Mouse (Mus musculus): ENCODE results near the gene Defb21. TPM values are rescaled to one million over a fixed set of nuclear protein-coding genes. Genes with fewer than 3 reads are reported as not detected.

The Defb21 gene
- total and polyA plus RNA-seq, 2 experiments from 2014 or later = not detected

DNA sequence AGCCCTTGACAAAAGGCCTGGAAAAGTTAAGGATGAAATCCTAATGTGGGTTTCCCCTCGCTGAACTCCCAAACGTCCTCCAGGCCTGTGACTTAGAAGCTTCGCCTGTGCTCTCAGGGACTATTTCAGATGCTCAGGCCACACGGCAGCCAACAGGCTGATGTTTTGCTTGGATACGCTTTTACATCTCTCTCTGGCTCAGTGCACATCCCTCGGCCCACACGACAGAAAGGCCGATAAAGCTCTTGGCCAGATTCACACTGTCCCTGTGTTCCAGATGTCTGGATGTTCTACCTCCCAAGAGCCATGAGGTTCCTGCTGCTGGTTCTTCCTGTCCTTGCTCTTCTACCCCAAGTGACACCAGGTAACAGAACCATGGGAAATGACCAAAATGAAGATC, 940 bp downstream of the Defb21 start:
- Histone ChIP-seq H3K4me3 (ENCODE audit: low read depth, low read length) (no peak overlapping the region), H3K4me2 (ENCODE audit: low read depth, low read length, poor library complexity, severe bottlenecking) (no peak overlapping the region), H3K27me3 (ENCODE audit: insufficient read depth, low read length) (no peaks in the 10 kb centered on the region), H3K36me3 (ENCODE audit: insufficient read depth, low read length) (no peaks in the 10 kb centered on the region), H3K4me1 (ENCODE audit: insufficient read depth, low read length) (no peaks in the 10 kb centered on the region), H3K27ac (ENCODE audit: low read depth, low read length) (no peak overlapping the region), H3K9ac (replicated peaks; ENCODE audit: low read length, poor library complexity, severe bottlenecking) (no peak overlapping the region), H3K9me3 (ENCODE audit: low read length) (no peaks in the 10 kb centered on the region)
- DNase-seq (ENCODE audit: low spot score) (no peak), ATAC-seq (ENCODE audit: low FRiP score) (no peak)
- WGBS = 88% methylated on average over 8 of the region's 8 CpGs
- no peak for TF ChIP-seq CTCF (IDR thresholded peaks at IDR 0.05)

DNA sequence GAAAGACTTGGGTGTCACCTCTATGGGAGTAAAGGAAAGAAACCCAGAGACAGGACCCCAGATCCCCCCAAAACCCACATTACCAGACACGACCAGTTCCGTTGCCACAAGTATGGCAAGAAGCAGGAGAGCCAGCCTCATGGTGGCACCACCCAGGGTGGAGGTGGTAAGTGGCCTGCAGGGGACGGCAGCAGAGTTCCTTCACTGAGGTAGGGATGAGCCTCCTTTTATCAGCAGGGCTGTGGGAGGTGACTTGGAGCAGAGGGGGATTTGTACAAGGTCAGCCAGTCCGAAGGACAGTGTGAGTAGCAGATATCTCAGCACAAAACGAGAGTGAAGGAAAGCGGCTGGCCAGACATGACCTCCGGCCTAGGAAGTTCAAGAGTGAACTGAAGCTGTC, 7.6 kb downstream of the Defb21 start, which contains the start of gene Defb19:
Gene Defb19, minus strand, starts transcription at position 206 of the 400 bp plus-strand sequence.
- DNase-seq (ENCODE audit: low spot score) (no peak), ATAC-seq (ENCODE audit: low FRiP score) (no peak)
- H3K9ac ChIP-seq (replicated peaks; ENCODE audit: low read length, poor library complexity, severe bottlenecking) = no peak within 1 kb of the TSS
- no peaks in the 10 kb centered on the region for H3K36me3 ChIP-seq (ENCODE audit: insufficient read depth, low read length)
- H3K9me3 ChIP-seq (ENCODE audit: low read length) = no peaks in the 10 kb centered on the region
- no peaks in the 10 kb centered on the region for H3K4me1 ChIP-seq (ENCODE audit: insufficient read depth, low read length)
- no peak within 1 kb of the TSS for H3K4me2 ChIP-seq (ENCODE audit: low read depth, low read length, poor library complexity, severe bottlenecking)
- H3K27me3 ChIP-seq (ENCODE audit: insufficient read depth, low read length) = no peaks in the 10 kb centered on the region
- WGBS = 74% methylated on average over 7 of the region's 7 CpGs
- no peak within 1 kb of the TSS for H3K4me3 ChIP-seq (ENCODE audit: low read depth, low read length)
- TF ChIP-seq CTCF (IDR thresholded peaks at IDR 0.05) = no peak
- H3K27ac ChIP-seq (ENCODE audit: low read depth, low read length) = no peak within 1 kb of the TSS

DNA sequence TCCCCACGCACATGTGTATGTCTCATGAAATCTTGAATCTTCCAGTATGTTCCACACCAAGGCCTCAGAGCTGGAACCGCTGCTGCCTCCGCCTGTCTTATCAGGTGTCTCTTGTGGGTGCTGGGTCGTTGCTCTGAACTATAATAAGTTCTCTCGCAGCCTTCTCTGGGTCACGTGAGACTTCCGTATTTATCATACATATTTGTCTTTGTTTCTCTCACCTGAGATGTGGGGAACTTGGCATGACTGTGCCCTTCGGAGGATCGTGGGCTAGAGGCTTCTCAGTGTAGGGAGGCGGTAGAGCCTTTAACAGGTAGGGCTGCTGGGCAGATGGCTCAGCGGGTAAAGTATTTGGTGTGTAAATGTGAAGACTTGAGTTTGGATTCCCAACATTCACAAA, 8.1 kb downstream of the Defb21 start:
- Histone ChIP-seq H3K9me3 (ENCODE audit: low read length) (no peaks in the 10 kb centered on the region), H3K9ac (replicated peaks; ENCODE audit: low read length, poor library complexity, severe bottlenecking) (no peak overlapping the region), H3K27me3 (ENCODE audit: insufficient read depth, low read length) (no peaks in the 10 kb centered on the region), H3K4me3 (ENCODE audit: low read depth, low read length) (no peak overlapping the region), H3K4me2 (ENCODE audit: low read depth, low read length, poor library complexity, severe bottlenecking) (no peak overlapping the region), H3K36me3 (ENCODE audit: insufficient read depth, low read length) (no peaks in the 10 kb centered on the region), H3K4me1 (ENCODE audit: insufficient read depth, low read length) (no peaks in the 10 kb centered on the region), H3K27ac (ENCODE audit: low read depth, low read length) (no peak overlapping the region)
- WGBS = 90% methylated on average over 11 of the region's 11 CpGs
- no peak for TF ChIP-seq CTCF (IDR thresholded peaks at IDR 0.05)
- no peak for ATAC-seq (ENCODE audit: low FRiP score)
- no peak for DNase-seq (ENCODE audit: low spot score)

DNA sequence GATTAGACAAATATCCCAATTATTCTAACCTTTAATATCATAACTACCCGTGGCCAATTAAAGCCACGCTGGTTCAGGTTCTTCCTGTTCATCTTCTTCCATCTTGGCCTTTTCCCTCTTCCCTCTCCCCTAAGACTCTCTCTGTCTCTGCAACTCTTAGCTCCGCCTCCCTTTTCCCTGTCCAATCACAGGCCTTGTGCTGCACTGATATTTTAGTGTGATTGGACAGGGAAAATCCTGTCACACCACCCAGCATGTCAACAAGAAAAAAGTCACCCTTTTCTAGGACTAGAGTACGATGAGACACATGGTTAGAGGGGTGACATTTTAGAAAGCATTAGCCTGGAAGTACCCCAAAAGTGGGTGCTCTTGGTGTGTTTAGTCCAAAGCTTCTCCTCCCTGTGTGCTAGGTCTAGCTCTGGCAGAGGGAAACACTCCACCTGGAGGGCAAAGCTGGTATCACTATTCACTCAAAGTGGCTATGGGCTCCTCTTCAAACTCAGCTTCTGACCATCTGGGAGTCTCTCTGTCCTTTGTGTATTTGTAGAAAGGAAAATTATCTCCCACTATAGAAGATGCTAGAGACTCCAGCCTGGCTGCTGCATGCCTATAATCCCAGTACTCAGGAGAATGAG, 14.5 kb downstream of the Defb21 start:
- WGBS = 72% methylated on average over 4 of the region's 4 CpGs
- ATAC-seq (ENCODE audit: low FRiP score) = no peak
- no peaks in the 10 kb centered on the region for H3K4me1 ChIP-seq (ENCODE audit: insufficient read depth, low read length)

DNA sequence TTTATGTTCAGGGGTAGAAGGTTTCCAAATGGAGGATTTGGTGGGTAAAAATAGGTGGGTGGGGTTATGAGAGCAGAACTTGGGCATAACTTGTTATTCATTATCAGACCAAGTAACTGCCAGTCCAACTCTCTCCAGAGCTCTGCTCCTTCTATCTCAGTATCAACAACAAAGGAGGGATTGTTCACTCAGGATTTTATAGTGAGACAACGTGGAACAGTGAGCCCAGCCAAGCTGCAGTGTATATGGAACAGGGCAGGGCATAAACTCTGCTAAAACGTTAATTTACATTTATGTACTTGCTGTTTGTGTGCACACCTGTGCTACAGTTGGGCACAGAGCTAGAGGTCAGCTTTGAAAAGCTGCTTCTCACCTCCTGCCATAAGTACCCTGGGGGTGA, 15.9 kb downstream of the Defb21 start:
- WGBS = 40% methylated on average over 2 of the region's 2 CpGs
- H3K4me1 ChIP-seq (ENCODE audit: insufficient read depth, low read length) = no peaks in the 10 kb centered on the region
- no peak overlapping the region for H3K27ac ChIP-seq (ENCODE audit: low read depth, low read length)
- ATAC-seq (ENCODE audit: low FRiP score) (no peak), DNase-seq (ENCODE audit: low spot score) (no peak)
- no peaks in the 10 kb centered on the region for H3K27me3 ChIP-seq (ENCODE audit: insufficient read depth, low read length)
- H3K9ac ChIP-seq (replicated peaks; ENCODE audit: low read length, poor library complexity, severe bottlenecking) = no peak overlapping the region
- no peaks in the 10 kb centered on the region for H3K9me3 ChIP-seq (ENCODE audit: low read length)
- TF ChIP-seq CTCF (IDR thresholded peaks at IDR 0.05) = no peak
- no peaks in the 10 kb centered on the region for H3K36me3 ChIP-seq (ENCODE audit: insufficient read depth, low read length)
- H3K4me3 ChIP-seq (ENCODE audit: low read depth, low read length) = no peak overlapping the region
- no peak overlapping the region for H3K4me2 ChIP-seq (ENCODE audit: low read depth, low read length, poor library complexity, severe bottlenecking)

More for the DNA sequence above, 14.5 kb downstream of the Defb21 start:
- DNase-seq (ENCODE audit: low spot score) = no peak
- Histone ChIP-seq H3K9me3 (ENCODE audit: low read length) (no peaks in the 10 kb centered on the region), H3K27ac (ENCODE audit: low read depth, low read length) (no peak overlapping the region), H3K36me3 (ENCODE audit: insufficient read depth, low read length) (no peaks in the 10 kb centered on the region), H3K4me2 (ENCODE audit: low read depth, low read length, poor library complexity, severe bottlenecking) (no peak overlapping the region), H3K27me3 (ENCODE audit: insufficient read depth, low read length) (no peaks in the 10 kb centered on the region), H3K4me3 (ENCODE audit: low read depth, low read length) (no peak overlapping the region), H3K9ac (replicated peaks; ENCODE audit: low read length, poor library complexity, severe bottlenecking) (no peak overlapping the region)
- TF ChIP-seq CTCF (IDR thresholded peaks at IDR 0.05) = peak; percentile 44

DNA sequence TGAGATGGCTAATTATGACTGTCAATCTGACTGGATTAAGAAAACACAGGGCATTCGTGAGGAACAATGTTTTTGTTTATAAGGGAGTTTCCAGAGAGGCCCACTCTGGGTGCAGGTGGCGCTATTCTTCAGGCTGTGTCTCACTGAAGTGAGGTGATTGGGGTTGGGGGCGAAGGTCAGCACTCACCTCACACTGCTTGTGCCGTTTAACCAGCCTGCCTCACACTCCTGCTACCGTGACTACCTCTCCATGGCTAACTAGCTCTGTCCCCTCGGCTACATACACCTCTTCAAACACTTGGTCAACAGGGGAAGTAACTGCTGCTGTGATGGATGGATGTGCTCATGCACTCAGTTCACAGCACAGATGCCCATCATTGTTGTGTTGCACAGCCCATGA, 16.5 kb downstream of the Defb21 start:
- no peaks in the 10 kb centered on the region for H3K4me1 ChIP-seq (ENCODE audit: insufficient read depth, low read length)
- ATAC-seq (ENCODE audit: low FRiP score) = no peak
- H3K27me3 ChIP-seq (ENCODE audit: insufficient read depth, low read length) = no peaks in the 10 kb centered on the region
- H3K27ac ChIP-seq (ENCODE audit: low read depth, low read length) = no peak overlapping the region
- no peaks in the 10 kb centered on the region for H3K9me3 ChIP-seq (ENCODE audit: low read length)
- H3K36me3 ChIP-seq (ENCODE audit: insufficient read depth, low read length) = no peaks in the 10 kb centered on the region
- no peak for DNase-seq (ENCODE audit: low spot score)
- H3K4me3 ChIP-seq (ENCODE audit: low read depth, low read length) = no peak overlapping the region
- TF ChIP-seq CTCF (IDR thresholded peaks at IDR 0.05) = no peak
- H3K9ac ChIP-seq (replicated peaks; ENCODE audit: low read length, poor library complexity, severe bottlenecking) = no peak overlapping the region
- 49% methylated on average over 6 of the region's 6 CpGs for WGBS
- no peak overlapping the region for H3K4me2 ChIP-seq (ENCODE audit: low read depth, low read length, poor library complexity, severe bottlenecking)

Measured in midbrain, postnatal 0 days (tissue).